Mouse (Mus musculus) 416B (cell line): ENCODE results near the gene Dlgap4.

Experiments used
- DNase-seq: peaks from one replicate; pipeline ENCODE4 v3.0.0; 2011; ENCODE audit warnings: low read depth

The Dlgap4 gene

DNA sequence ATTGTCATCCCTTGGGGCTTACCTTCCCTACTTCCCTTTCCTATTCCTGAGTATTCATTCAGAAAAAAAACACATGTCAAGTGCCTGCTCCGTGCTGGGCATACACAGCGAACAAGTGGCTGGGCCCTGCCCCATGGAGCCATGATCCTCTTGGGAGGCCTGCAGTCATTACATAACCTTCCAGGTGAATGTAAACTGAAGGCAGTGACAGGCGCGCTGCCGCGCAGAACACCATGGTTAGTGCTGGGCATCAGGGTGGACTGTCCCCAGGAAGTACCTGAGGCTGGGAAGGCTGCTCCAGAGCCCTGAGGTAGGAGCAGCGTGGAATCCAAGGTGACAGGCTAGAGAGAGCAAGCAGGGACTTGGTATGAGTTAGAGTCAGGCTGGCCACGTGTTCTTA, 7.4 kb downstream of the Dlgap4 start:
- DNase-seq: no peak

DNA sequence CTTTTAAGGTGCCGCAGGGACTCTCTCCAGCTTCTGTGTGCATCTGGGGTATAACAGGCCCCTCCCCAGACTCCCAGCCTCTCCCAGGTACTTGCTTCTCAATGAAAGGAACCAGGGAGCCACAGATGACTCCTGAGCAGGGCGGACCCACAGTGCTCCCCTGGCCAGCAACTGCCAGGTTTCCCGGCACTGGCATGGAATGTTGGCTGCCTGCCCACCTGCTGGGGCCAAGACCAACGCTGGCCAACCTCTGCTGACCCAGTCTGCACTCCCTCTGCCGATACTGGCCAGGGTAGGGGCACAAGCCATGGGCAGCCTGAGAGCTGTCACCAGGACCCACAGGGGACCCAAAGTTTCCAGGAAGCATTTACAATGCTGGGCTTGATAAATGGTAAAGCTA, 7.9 kb downstream of the Dlgap4 start:
- DNase-seq: no peak

DNA sequence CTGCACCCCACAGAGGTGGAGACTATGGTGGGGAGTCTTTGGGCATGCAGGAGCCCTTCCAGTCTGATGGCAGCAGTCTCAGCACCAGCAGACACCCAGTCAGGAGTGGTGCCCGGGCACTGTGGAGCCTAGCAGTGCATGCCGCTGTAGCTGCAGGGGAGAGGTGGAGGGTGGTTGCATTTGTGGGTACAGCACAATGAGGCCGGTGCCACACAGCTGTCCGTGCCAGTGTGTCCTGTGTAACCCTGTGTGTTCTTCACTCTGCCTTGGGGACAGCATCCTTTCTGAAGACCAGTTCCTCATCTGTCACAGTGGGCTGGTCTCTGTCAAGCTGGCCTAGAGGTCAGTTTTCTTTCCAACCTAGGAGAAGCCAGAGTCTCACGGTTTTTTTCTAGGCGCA, 8.7 kb downstream of the Dlgap4 start:
- DNase-seq: no peak

DNA sequence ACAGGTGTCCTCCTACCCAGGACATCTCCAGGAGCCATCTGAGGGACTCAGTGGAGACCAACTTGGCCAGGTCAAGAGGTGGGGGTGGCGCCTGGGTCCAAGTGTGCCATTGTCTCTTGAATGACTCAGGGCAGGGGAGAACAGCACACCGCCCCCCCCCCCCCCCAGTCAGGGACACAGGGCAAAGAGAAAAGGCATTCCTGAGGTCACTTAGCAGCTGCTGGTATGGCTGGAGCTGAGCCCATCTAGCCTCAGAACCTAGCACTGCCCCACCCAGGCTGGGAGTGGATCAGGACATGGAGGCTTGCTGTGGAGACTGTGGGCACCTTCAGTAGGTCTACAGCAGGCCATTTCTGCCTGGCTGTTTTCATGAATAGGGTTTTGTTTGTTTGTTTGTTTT, 9.7 kb downstream of the Dlgap4 start:
- DNase-seq: no peak

DNA sequence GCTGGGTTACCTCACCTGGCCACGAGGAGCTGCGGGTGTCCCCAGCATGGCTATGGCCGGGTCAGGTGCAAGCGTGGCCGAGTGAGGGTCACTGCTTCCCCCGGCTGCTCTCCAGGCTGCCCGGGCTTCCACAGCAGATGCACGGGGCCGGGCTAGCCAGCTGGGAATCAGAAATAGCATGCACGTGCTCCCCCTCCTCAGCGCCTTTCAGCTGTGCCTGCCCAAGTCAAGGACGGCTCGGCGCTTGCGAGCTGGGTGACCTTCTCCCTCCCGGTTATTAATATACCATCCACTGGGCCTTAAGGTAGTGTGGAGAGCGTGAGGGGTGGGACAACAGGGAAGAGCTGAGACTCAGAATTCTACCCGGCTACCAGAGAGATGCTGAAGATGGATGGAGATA, 11.8 kb downstream of the Dlgap4 start:
- DNase-seq: no peak

DNA sequence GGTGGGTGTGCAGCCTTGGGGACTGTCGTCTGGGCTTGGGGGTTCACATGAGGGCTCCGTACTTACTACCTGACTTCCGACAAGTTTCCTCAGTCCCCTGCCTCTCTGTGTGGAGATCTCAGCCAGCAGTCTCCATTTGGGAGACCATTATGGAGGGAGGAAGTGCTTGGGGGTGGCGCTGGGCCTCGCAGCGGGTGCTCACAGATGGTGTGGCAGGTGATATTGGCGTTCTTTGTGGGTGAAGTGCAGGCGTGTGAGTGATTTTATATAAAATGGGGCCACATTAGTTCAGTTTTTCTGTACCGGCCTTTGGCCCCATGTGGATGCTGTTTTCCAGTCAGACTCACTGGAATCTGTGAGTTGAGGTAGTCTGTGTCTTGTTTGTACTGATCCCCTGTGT, 12.6 kb downstream of the Dlgap4 start:
- DNase-seq: no peak

DNA sequence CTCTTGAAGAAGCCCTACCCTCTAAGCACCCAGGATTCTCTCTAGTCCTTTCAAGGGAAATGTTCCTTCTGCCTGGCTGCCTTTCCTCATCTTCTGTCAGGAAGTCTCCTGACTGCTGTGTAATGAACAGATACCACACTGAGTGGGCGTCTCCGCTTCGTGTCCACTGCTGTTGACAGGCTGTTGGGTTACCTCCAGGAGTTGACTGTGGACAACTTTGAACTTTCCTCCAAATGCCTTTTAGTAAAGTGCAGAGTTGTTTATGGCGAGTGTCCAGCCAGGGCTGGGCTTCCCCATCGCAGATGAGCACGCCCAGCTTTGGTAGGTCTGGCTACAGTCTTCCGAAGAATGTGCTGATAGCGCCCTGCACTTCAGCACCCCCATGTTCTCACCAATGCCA, 13.0 kb downstream of the Dlgap4 start:
- DNase-seq: no peak

DNA sequence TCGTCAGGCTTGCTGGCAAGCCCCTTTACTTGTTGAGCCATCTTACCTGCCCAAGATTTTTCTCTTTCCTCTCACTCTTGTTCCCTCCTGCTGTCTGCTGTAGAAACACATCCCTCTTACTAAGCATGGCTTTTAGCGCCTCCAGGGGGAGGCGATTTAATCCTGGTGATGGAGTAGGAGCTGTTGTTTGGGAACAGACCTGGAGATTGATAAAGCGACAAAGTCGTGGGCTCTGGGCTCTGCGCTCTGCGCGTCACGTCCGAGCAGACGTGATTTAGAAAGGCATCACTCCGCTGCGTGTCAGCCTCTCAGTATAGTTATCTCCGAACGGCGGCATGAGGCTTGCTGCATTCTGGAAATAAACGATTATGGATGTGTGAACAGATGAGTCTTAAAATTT, 14.4 kb downstream of the Dlgap4 start:
- no peak for DNase-seq

DNA sequence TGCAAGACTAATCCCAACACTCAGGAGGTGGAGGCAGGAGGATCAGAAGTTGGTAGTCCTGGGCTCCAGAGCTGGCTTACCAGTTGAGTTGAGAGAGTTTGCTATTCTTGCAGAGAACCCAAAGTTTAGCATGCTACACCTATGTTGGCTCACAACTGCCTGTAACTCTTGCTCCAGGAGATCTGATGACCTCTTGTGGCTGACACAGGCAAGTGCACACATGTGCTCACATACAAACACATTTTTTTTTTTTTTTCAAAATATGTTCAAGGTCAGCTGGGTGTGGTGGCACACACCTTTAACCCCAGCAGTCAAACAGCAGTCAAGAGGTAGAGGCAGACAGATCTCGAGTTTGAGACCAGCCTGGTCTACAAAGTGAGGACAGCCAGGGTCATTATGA, 16.8 kb downstream of the Dlgap4 start:
- DNase-seq: peak; percentile 40

DNA sequence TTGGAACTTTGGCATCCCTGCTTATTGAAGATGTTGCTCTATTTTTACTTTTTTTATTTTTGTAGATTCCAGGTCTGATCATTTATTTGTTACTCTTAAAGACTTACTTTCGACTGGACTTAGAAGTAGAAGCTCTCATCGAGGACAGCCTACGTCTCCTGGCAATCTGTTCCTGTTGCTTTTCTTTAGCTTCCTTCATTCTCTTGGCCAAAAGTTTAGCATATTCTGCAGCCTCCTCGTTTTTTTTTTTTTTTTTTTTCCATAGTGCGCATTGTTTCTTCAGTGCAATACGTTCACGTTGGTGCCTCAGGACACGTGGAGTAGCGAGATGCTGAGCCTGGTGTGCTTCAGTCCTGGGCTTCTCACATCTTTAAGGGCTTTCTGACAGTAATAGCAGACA, 19.2 kb downstream of the Dlgap4 start:
- DNase-seq: no peak

DNA sequence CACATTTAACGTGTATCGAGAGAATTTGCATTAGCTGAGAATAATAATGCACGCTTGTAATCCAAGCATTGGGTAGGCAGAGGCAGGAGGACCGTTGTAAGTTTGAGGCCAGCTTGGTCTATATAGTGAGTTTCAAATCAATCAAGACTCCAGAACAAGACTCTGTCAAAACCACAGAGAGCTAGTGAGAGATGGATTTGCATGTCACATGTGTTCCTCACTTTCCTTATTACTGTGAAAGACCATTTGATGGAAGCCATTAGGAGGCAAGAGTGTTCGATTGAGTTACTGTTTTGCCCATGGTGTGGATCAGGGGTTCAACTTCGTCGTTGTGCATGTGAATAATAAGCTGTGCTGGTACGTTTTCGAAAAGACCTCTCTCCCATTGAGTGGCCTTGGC, 21.6 kb downstream of the Dlgap4 start:
- no peak for DNase-seq

DNA sequence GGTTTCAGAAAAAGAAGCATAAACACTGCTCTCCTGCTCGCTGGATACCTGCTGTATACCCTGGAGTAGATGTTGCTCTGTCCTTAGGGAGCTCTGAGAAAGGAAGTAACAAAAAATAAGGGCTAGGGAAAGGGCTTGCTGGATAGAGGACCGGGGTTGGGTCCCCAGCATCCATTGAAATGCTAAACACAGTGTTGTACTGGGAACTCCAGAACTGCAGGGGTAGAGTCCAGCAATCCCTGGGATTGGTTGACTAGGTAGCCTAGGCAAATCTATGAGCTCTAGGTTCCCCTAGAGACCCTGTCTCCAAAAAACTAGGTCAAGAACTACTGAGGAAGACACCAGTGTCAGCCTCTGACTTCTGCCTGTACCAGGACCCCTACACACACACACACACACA, 27.6 kb downstream of the Dlgap4 start:
- DNase-seq: no peak

DNA sequence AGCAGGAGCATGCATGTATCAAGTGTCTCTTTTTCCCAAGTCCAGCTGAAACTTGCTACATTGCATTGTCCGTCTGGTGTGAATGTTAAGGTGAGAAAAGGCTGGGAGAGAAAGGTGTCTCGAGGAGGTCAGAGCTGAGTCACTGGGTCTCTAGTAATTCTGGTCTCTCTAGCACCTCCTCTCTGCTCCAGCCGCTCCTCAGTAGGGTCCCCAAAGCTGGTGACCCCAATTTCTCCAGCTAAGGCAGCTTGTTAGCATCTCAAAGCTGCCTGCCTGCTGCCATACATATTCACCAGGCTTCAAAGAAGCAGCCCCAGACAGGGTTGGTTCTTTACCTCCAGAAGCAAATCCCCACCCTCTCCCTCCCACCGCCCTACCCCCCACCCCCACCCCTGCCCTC, 29.4 kb downstream of the Dlgap4 start:
- no peak for DNase-seq

DNA sequence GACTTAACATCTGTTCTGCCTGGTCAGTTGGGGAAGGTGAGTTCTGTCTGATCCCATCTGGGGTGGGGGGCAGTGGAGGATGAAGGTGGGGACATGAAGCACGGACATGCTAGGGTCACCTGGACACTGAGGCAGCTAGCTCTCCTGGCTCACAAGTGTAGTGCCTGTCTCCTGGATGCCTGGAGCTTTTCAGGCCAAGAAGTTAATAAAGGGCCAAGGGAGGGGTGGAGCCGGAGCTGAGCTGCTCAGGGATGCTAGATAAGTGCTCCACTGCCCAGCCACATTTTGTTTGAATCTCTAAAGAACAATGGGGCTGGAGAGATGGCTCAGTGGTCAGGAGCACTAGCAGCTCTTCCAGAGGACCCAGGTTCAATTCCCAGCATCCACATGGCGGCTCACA, 29.9 kb downstream of the Dlgap4 start:
- no peak for DNase-seq

DNA sequence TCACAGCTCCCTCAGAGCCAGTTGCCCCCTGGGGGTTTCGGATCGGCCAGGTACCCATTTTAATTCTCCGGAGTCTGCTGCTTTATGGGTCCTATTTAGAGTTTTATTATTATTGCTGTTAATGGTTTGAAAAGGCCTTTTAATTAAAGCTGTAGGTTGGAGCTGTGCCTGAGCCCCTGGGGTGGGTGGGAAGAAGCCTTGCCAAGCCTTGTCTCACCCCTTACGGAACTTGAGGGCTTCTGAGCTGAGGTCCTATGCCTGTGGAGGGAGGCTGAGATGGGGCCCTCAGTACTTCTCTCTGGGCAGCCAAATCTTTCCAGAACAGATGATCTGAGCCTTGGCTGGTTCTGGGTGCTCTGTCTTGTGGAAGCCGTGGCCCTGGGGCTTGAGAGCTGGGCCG, 31.6 kb downstream of the Dlgap4 start:
- DNase-seq: no peak

DNA sequence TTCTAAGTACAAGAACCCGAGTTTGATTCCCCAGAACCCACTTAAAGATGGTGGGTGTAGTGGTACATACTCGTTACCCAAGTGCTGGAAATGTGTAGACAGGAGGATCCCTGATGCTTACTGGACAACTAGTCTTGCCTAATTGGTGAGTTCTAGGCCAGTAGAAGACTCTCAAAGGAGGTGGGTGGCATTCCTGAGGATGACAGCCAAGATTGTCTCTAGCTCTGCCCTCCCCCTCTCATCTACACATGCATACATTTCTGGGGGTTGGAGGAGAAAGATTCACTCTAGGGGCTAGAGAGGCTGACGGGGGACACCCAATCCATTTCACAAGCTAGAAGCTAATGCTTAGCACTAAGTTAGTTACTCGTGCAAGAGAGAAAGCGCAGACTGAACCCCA, 33.4 kb downstream of the Dlgap4 start:
- DNase-seq: no peak

DNA sequence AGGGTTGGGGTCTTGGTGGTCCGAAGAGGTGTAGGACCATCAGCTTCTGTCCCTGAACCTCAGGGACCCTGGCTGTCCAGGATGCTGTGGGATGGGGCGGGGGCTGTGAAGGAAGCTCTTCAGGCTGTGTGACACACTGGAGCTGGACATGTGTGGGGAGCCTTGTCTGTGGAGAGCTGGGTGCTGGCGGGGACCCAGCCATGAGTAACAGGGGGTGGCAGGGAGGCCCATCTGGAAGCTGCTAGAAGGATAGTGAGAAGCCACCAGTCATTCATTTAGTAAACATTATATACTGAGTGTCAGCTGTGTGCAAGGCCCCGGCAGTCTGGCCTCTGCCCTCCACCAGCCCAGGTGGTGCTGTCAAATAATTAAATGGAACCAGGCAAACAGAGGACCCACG, 34.5 kb downstream of the Dlgap4 start:
- no peak for DNase-seq

DNA sequence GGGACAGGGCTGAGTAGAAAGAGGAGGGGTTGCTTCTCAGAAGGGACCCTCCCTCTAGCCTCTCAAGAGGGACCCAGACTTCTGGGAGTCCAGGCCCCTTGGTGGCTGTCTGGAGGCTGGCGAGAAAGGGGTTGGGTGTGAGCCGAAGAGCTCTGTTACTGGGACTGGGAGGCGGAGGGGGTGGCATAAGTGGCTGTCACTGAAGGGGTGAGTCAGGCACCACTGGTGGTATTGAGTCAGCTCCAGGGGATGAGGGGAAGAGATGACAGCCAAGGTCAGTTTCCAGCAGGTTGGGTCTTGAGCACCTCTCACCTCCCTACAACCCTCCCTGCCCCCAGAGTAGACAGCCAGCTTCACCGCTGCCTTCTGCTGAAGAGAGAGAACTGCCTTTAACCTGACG, 35.9 kb downstream of the Dlgap4 start:
- no peak for DNase-seq

DNA sequence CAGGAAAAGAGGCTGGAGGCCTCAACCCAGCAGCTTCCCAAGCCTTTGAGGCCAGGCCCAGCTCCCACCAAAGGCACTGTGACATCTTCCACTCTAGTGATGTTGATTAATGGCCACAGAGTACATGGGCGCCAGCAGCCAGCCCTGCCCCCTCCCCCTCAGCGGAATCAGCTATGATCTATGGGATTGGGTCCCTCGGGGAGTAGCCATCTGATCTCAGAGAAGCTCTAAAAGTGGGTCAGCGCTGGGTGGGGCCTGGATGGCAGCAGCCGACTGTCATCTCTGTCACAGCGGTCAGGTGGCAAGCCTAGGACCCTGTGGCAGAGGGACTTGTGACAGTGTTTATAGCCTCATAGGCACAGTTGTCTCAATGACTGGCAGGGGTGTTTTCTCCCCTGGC, 37.5 kb downstream of the Dlgap4 start:
- DNase-seq: no peak

DNA sequence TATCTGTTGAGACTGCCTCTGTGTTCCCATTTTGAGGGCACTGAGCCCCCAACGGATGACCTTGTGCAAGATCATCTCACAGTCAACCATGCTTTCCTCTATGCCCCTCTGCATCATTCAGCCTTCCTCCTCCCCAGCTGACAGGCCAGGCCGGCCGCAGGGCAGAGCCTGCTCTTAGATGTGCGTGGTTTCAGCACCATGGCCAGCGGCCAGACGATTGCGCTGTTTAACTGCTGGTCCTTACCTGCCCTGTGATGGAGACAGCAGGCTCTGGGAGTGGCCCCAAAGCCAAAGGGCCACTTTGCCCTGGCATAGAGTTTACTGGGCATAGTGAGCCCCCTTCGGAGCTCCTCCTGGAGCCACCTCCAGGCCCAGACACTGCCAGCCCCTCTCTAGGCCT, 39.3 kb downstream of the Dlgap4 start:
- DNase-seq: peak; percentile 58

DNA sequence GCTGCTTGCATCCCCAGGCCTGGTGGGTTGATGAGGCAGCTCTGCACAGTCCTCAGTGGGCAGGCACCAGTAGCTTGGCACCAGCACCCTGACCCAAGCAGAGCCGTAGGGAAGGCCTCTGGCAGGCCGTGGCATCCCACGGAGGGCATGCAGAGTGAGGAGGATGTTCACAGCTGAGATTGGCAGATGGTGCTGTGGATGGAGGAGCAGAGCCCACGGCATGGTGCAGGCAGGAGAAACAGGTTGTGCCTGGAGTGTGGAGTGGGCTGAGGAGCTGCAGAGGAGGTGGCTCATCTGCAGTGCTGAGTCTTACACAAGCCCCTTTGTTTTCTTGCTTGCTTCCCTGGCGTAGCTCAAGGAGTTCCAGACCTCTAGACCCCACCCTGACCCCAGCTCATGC, 40.6 kb downstream of the Dlgap4 start:
- no peak for DNase-seq

DNA sequence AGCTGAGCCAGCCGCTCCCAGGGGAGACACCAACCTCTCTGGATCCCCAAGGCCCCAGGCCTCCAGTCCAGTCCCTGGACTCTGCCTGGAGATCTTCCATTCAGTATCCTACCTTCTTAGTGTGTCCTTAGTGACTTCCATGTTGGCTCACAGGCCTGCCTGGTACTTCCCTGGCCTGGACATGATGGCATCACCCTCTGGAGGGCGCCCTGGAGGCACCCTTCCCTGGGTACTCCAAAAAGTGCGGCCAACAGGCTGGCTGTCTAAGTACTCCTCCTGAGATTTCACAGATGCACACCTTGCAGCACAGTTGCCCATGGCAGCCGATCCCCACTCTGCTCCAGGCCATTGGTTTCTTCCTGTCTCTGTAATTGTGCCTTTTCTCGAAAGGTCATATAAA, 42.1 kb downstream of the Dlgap4 start:
- DNase-seq: peak; percentile 3

DNA sequence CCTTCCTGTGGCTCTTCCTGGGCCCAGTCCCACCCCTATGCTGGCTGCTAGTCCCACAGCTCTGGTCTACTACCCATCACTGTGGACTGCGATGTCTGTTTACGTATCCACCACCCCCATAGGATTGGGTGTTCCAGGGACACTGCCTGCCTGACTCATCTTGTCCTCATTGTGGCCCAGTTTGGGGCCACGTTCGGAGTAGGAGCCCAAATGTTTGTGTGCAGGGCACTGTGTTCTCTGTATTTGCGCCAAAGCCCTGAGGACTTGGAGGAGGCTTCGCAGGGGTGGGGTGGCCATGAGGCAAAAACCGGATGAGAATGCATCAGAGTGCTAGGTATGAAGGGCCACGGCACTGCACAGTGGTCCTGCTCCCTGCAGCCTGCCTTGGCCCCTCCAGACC, 44.0 kb downstream of the Dlgap4 start:
- DNase-seq: no peak

DNA sequence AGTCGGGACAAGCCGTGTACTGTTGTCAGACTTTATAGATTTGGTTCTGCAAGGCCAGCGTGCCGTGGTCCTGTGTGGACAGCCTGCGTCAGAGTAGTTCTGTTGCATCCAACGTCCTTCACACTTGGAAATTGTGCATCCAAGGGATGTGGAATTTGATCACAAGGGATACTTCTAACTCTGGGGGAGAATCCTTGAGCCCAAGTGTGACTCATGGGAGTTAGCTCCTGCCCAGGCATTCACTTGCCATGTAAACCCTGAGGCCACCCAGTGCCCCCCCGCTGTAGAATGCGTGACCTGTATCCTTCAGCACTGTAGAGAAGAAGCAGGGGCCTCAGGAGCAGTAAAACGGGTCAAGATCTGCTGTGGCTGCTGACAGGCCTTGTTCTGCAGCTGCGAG, 44.7 kb downstream of the Dlgap4 start:
- no peak for DNase-seq

DNA sequence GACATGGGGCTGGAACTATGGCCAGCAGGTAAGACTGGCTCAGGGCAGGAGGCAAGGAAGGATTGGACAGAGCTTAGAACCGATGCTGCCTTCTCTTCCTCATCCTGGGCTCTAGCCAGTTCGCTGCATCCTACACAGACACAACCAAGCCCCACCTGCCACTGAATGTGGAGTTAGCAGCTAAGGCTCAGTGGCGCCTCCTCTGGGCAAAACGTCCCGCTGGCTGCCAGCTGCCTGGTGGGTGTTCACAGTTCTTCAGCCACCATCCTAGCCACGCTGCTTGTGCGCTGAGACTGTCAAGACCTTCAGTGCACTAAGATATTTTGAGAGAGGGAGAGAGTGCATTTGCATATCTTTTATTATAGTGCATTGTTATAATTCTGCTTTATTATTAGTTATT, 45.2 kb downstream of the Dlgap4 start:
- no peak for DNase-seq

DNA sequence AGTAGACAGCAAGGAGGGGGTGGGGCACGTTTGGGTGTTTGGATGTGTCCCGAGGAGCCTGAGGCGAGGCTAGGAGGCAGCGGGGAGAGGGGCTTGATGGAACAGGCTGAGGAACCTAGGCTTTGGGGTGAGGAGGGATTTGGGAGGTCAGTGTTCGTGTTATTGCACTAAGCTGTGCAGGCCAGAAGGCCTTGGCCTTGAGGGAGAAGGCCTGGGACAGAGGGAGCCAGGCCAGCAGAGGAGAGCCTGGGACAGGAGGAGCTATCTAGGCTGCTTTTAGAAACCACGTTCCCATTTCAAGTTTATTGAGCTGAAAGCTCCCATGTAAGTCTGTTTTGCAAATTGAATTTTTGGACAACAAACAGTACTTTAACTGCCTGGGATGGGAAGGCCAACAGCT, 46.5 kb downstream of the Dlgap4 start:
- DNase-seq: no peak
